Mouse (Mus musculus) left cerebral cortex, postnatal 14 days (tissue): ENCODE measurements around the gene Cnga4. TPM values are rescaled to one million over a fixed set of nuclear protein-coding genes. Genes with fewer than 3 reads are reported as not detected.
"Not testable (repeated sequence)": the region's sequence is repeated elsewhere in the genome, so short reads cannot be mapped to it uniquely, and the experiment has no call there.

ENCODE experiments used
- DNase-seq, 2 experiments: peaks; one replicate each; pipeline ENCODE4 v3.0.0; 2021 to 2022; ENCODE audit warnings: low spot score in 2 of 2, mixed read lengths in 1 of 2
- intact Hi-C: fragments of 180-260 bp; cut with DNase I; formaldehyde crosslinking; loops from one replicate; pipeline ENCODE4 v1.15.1; 2025
- long read RNA-seq, 2 experiments: library from polyadenylated mRNA; stranded (forward); transcript quantifications; one replicate each; pipeline ENCODE4 v2.0.0; 2021
- total RNA-seq, 2 experiments: library from RNA; stranded (reverse); gene quantifications; 2 replicates each; pipeline ENCODE4 v1.2.3; 2021

The Cnga4 gene
- total RNA-seq = under 1 TPM; 0.37 to 0.51 TPM
- long read RNA-seq, experiment 1, partial matches to known transcripts = 0 of 1 reads
- long read RNA-seq, experiment 1, other reads (novel, unspliced or antisense) = 1 of 1 reads
- long read RNA-seq, experiment 2 = 0 reads

DNA sequence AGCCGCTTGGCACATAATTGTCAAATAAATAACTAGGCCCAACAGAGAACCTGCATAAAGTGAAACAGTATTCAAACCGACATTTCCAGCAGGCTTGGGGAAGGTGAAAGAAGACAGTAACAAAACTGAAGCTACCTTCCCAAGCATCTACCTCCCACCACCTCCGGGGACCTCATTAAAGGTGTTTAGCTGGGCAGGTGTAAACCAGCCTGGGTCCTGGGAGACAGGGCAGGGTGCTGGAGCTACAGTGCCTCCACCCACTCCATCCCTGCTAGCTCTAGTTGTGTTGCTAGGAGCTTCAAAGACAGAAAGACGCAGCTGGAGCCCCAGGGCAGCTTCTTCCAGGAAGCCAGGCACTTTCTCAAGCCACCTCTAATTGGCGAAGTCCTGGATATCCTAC is at the start of gene Cnga4:
TSS of gene Cnga4 (plus strand) at position 301 of the 400 bp plus-strand sequence.
- no peak for DNase-seq
- intact Hi-C loops = no loop called here

DNA sequence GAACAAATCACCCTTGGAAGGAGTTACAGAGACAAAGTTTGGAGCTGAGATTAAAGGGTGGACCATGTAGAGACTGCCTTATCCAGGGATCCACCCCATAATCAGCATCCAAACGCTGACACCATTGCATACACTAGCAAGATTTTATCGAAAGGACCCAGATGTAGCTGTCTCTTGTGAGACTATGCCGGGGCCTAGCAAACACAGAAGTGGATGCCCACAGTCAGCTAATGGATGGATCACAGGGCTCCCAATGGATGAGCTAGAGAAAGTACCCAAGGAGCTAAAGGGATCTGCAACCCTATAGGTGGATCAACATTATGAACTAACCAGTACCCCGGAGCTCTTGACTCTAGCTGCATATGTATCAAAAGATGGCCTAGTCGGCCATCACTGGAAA is 48.3 kb upstream of the Cnga4 start:
- intact Hi-C loops, DNase-seq: not testable (repeated sequence)

DNA sequence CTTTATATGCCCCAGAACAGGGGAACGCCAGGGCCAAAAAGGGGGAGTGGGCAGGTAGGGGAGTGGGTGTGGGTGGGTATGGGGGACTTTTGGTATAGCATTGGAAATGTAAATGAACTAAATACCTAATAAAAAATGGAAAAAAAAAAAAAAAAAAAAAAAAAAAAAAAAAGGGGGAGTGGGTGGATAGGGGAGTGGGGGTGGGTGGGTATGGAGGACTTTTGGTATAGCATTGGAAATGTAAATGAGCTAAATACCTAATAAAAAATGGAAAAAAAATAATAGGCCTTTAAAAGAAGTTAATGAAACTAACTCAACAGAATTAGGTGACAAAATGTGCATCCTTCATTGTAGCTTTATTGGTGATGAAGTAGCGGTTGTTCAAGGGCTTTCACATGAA is 47.9 kb upstream of the Cnga4 start:
- DNase-seq, intact Hi-C loops: not testable (repeated sequence)

DNA sequence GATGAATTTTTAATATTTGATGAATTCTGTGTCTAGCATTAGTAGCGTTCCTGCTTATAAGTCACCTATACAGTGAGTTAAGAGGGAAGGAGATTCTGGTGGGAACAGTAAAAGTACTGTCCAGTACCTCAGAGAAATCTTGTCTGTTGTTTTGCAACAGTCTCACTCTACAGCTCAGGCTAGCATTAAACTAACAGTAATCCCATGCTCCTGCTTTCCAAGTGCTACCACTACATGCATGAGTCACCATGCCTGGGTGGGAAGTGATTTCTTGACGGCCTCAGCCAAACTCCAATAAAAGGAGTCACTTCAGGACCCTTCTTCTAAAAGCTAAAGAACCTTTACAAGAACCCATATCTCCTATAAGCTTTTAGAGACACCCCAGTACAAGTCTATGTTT is 42.7 kb upstream of the Cnga4 start:
- intact Hi-C loops = no loop called here
- no peak for DNase-seq

- intact Hi-C loops = no loop called here
- DNase-seq = no peak
Measured at GRCm38 (mm10) chr7:105367268-105367667, 37.1 kb upstream of the Cnga4 start.

DNA sequence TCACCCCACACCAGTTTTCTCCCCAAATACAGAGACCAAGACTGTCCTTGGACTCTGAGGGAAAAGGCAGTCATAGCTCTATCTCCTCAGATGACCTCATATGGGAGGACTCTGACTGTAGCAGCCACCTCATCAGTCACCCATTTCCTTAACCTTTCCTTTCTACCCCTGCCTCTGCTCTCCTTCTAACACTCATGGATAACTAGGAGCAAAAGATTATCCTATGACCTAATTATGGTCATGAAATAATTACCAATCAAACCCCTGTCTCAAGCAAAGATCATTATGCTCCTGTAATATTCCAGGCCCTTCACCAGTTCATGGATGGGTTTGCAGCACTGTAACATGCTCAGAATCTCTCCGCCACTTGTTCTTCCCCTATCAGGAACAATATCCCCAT is 36.4 kb upstream of the Cnga4 start, which contains the start of gene Olfr692:
TSS of gene Olfr692 (plus strand) at position 301 of the 400 bp plus-strand sequence.
- DNase-seq = no peak
- intact Hi-C loops = no loop called here

DNA sequence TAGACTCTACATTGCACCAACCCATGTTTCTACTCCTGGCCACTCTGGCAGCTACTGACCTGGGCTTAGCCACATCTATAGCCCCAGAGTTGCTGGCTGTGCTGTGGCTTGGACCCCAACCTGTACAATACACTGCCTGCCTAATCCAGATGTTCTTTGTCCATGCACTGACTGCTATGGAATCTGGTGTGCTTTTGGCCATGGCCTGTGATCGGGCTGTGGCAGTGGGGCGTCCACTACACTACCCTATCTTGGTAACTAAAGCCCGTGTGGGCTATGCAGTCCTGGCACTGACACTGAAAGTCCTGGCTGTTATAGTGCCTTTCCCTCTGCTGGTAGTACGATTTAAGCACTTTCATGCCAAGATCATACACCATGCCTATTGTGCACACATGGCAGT is 35.8 kb upstream of the Cnga4 start:
- intact Hi-C loops = no loop called here

GRCm38 (mm10) chr7:105372912-105373311 is 31.5 kb upstream of the Cnga4 start:
- intact Hi-C loops = no loop called here

More for the DNA sequence above, 35.8 kb upstream of the Cnga4 start:
- DNase-seq = no peak

DNA sequence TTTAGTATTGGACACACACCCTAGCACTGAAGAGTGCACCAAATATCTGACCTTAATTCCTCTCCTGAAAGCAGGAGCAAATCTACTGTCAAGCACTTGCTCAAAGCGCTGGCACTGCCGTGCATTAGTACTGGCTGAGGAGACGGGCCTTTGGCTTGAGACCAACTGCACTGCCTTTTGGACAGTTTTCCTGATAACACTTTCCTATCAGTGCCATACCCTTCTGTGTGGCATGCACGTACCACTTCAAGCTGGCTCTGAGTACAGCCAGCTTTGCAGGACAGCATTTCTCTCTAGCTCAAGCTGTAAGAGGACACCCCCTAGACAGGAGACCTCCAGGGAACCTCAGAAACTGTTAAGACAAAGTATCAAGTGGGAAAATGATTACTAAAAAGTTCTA is 30.9 kb upstream of the Cnga4 start:
- intact Hi-C loops = no loop called here
- DNase-seq = no peak

More at GRCm38 (mm10) chr7:105372912-105373311, 31.5 kb upstream of the Cnga4 start:
- DNase-seq = no peak

- peak in 1 of 2 experiments; percentile 18 for DNase-seq
- intact Hi-C loops = no loop called here
Measured at GRCm38 (mm10) chr7:105373976-105374375, 30.4 kb upstream of the Cnga4 start.

DNA sequence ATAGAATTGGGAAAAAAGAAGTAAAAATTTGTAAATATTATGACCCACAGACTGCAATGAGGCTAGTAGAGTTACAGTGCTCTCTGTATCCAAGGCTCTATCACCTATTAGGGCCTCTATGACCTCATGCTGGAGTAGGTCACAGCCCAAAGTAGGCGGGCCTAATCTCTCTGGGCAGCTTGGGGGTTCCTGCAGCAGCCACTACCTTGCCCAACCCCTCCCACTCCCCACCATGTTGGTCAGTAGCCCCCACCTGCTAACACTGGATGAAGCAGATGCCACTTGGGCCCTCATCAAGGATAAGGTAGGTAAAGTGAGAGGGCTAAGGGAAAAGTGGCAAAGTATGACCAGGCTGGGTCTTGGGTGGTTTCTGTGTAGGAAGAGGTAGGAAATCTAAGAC is 29.5 kb upstream of the Cnga4 start, which contains the start of gene Gm5901:
TSS of gene Gm5901 (plus strand) at position 173 of the 400 bp plus-strand sequence.
- intact Hi-C loops = no loop called here

GRCm38 (mm10) chr7:105380329-105380728 is 24.0 kb upstream of the Cnga4 start:
- intact Hi-C loops = no loop called here
- no peak for DNase-seq

More for the DNA sequence above, 29.5 kb upstream of the Cnga4 start, which contains the start of gene Gm5901:
- DNase-seq = no peak

DNA sequence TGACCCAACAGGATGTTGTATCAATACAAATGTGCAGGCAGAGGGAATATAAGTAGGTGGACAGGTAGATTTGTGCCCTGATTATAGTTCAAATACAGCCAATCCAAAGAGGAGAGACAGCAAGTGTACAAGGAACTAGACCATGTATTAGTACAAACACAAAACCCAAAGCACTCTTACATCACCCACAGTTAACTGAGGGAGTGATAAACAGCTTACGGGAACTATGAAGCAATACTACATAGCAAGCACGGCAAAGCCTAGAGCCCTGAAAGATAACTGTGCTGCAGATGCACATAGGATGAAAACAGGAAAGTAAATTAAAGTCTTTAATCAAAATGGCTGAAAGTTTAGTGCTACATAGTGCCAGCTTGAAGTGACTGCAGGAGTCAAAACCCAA is 16.7 kb upstream of the Cnga4 start:
- DNase-seq = no peak
- intact Hi-C loops = no loop called here

GRCm38 (mm10) chr7:105390236-105390635 is 14.1 kb upstream of the Cnga4 start:
- no peak for DNase-seq

GRCm38 (mm10) chr7:105394606-105395005 is 9.8 kb upstream of the Cnga4 start:
- DNase-seq = no peak
- intact Hi-C loops = no loop called here

More at GRCm38 (mm10) chr7:105390236-105390635, 14.1 kb upstream of the Cnga4 start:
- intact Hi-C loops = no loop called here

GRCm38 (mm10) chr7:105395131-105395820 is 9.1 kb upstream of the Cnga4 start:
- no peak for DNase-seq
- intact Hi-C loops = no loop called here

- intact Hi-C loops = no loop called here
- no peak for DNase-seq
Measured at GRCm38 (mm10) chr7:105396126-105396525, 8.2 kb upstream of the Cnga4 start.

- DNase-seq = no peak
- intact Hi-C loops = no loop called here
Measured at GRCm38 (mm10) chr7:105399058-105399934, 5.1 kb upstream of the Cnga4 start.

DNA sequence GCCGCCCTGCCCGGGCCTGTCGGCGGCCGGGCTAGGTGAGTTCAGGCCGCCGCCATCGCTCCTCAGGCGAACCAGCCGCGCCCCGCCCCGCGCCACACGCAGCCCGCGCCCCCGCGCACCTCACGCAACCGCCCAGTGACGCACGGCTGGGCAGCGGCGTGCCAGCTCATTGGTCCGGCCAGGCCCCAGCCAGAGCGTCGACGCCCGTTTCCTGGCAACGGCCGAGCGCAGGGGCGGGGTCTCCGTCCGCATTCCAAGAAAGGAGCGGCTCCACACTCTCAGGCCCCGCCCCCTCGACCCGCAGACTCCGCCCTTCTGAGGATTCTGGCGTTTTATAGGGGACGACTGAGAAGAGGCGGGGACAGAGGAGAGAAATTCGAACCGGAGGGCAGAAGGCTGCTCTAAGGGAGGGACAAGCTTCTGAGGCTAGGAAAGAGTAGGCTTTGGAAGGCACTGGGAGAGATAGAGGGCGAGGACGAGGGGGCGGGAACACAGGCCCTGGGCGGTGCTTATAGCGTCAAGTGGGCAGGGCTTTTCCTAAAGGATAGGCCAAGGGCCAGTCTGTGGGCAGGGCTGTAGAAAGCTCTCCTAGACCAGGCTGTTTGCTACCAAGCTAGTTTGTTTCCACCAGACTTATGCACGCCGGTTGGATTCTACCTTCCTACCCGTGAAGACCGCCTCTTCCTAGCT is 4.3 kb upstream of the Cnga4 start, which contains the start of gene Fam160a2:
TSS of gene Fam160a2 (minus strand) at position 120 of the 690 bp plus-strand sequence.
- intact Hi-C loops = no loop called here
- DNase-seq = peak; percentile 99
